Mouse (Mus musculus) ES-E14 (cell line): ENCODE data around the gene Gm42669. TPM values are rescaled to one million over a fixed set of nuclear protein-coding genes. Genes with fewer than 3 reads are reported as not detected.

ENCODE experiments used
- DNase-seq: peaks from one replicate; pipeline ENCODE4 v3.0.0-alpha.2; 2013; ENCODE audit warnings: low read depth, low spot score
- H3K27ac ChIP-seq: 2 replicates; pipeline ENCODE4 v1.5.1; 2012; ENCODE audit warnings: low read depth, mild to moderate bottlenecking, low read length, moderate library complexity, mixed read lengths; ENCODE audit not compliant: poor library complexity, insufficient read depth, severe bottlenecking
- H3K36me3 ChIP-seq: 2 replicates; pipeline ENCODE4 v1.6.1; 2012; ENCODE audit warnings: mild to moderate bottlenecking, low read length, moderate library complexity, mixed read lengths; ENCODE audit not compliant: control insufficient read depth, poor library complexity, insufficient read depth, severe bottlenecking
- H3K4me1 ChIP-seq, 2 experiments: fragments of 150-350 bp in 1 of 2; sonication (generic) in 1 of 2; 2 replicates each; pipeline ENCODE4 v1.6.1; 2012; ENCODE audit warnings: low read length in 2 of 2, mild to moderate bottlenecking in 1 of 2, mixed read lengths in 1 of 2; ENCODE audit not compliant: control insufficient read depth in 2 of 2, insufficient read depth in 2 of 2, poor library complexity in 1 of 2
- H3K4me3 ChIP-seq, 2 experiments: fragments of 150-350 bp in 1 of 2; sonication (generic) in 1 of 2; 2 replicates each; pipeline ENCODE4 v1.5.1; 2012; ENCODE audit warnings: low read length in 2 of 2, low read depth in 1 of 2, mild to moderate bottlenecking in 1 of 2, mixed read lengths in 1 of 2; ENCODE audit not compliant: insufficient read depth in 1 of 2, poor library complexity in 1 of 2, severe bottlenecking in 1 of 2
- H3K9ac ChIP-seq: 2 replicates; pipeline ENCODE4 v1.6.1; 2012; ENCODE audit warnings: low read depth, mild to moderate bottlenecking, low read length, mixed read lengths; ENCODE audit not compliant: poor library complexity, insufficient read depth, severe bottlenecking
- H3K9me3 ChIP-seq: fragments of 150-350 bp; sonication (generic); 2 replicates; pipeline ENCODE4 v1.6.1; 2012; ENCODE audit warnings: low read depth, mild to moderate bottlenecking, low read length; ENCODE audit not compliant: control insufficient read depth, insufficient read depth
- CHD2 ChIP-seq: IDR thresholded peaks from 2 replicates; pipeline ENCODE4 v1.6.1; 2014; ENCODE audit warnings: mild to moderate bottlenecking, low read depth, low read length, inconsistent platforms
- HCFC1 ChIP-seq: IDR thresholded peaks from 2 replicates; pipeline ENCODE4 v1.6.1; 2012; ENCODE audit warnings: low read length, inconsistent platforms, borderline replicate concordance; ENCODE audit not compliant: insufficient read depth
- MAFK ChIP-seq: IDR thresholded peaks from 2 replicates; pipeline ENCODE4 v1.6.1; 2014; ENCODE audit warnings: mild to moderate bottlenecking, low read depth, low read length, inconsistent platforms; ENCODE audit not compliant: insufficient read depth
- ZC3H11A ChIP-seq: IDR thresholded peaks from 2 replicates; pipeline ENCODE4 v1.6.1; 2012; ENCODE audit warnings: low read depth, mild to moderate bottlenecking, inconsistent platforms, low read length, borderline replicate concordance
- ZNF384 ChIP-seq: IDR thresholded peaks from 2 replicates; pipeline ENCODE4 v1.6.1; 2012; ENCODE audit warnings: low read depth, low read length, inconsistent platforms
- in situ Hi-C, 2 experiments: fragments of 600-800 bp; cut with MboI; formaldehyde crosslinking; loops; one replicate each; pipeline ENCODE4 v1.15.1; 2025; ENCODE audit warnings: low sequenced_read_pairs in 2 of 2, inconsistent platforms in 1 of 2; ENCODE audit not compliant: unreplicated experiment in 2 of 2
- total RNA-seq: library from RNA; depleted of rRNA; stranded (reverse); fragments of 300-350 nt; gene quantifications from 2 replicates; pipeline ENCODE4 v1.2.3, GENCODE M21; 2012; rRNA removed

Gm42669 gene
- total RNA-seq, 1 experiment = 0.94 TPM

DNA sequence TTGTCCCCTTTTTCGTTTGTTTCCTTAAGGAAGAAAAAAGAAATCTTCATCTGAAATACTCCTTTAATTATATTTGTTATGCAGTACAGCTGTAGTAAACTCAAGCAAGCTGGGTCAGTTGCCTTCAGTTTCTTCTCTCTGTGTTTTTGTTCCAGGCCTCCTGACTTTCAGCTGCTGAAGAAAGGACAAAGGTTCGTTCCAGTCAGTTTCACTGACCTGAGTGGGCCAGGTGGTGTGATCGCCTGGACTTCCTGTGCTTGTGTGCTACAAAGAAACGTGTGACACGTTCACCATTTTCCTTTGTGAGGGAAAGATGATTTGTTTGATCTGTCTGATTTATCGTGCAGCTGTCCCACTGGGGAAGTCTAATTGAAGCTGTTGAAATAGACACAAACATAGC is 110.6 kb downstream of the Gm42669 start:
- Histone ChIP-seq H3K9ac (no peak overlapping the region), H3K9me3 (no peaks in the 10 kb centered on the region), H3K36me3 (peaks cover 14% of the 10 kb centered on the region; the same call in 1 of the 2 replicates), H3K4me3 (no peak overlapping the region), H3K27ac (no peak overlapping the region), H3K4me1 (no peaks in the 10 kb centered on the region)
- TF ChIP-seq MAFK (no peak), ZNF384 (no peak), CHD2 (no peak), ZC3H11A (no peak), HCFC1 (no peak)
- DNase-seq = no peak
- in situ Hi-C loops = no loop called here

- DNase-seq = no peak
- TF ChIP-seq ZC3H11A = no peak
- TF ChIP-seq ZNF384 = no peak
- TF ChIP-seq MAFK = no peak
- no peak for TF ChIP-seq CHD2
- no peak for TF ChIP-seq HCFC1
- no peaks in the 10 kb centered on the region for H3K4me1 ChIP-seq
- no peak overlapping the region for H3K4me3 ChIP-seq
- H3K9ac ChIP-seq = no peak overlapping the region
- peaks cover 7% of the 10 kb centered on the region; the same call in 1 of the 2 replicates for H3K36me3 ChIP-seq
- H3K27ac ChIP-seq = no peak overlapping the region
- H3K9me3 ChIP-seq = no peaks in the 10 kb centered on the region
- in situ Hi-C loops = no loop called here
Measured at GRCm38 (mm10) chr5:107621327-107621726, 113.9 kb downstream of the Gm42669 start.

Other genes starting within 250 kb of the Gm42669 start
- 1.8 and 3.1 TPM in 2 replicates for gene Tgfbr3, start 218.0 kb upstream of the Gm42669 start, total RNA-seq
- gene Brdt, start 176.5 kb upstream of the Gm42669 start, total RNA-seq = 0.21 and 2.2 TPM in 2 replicates
- gene Ephx4, start 104.9 kb upstream of the Gm42669 start, total RNA-seq = 0.26 and 1.1 TPM in 2 replicates
- gene Lpcat2b, start 76.1 kb upstream of the Gm42669 start, total RNA-seq = not detected in 2 replicates
- gene Btbd8, start 69.6 kb upstream of the Gm42669 start, total RNA-seq = 4.0 and 5.4 TPM in 2 replicates
- 0.40 and 0.74 TPM in 2 replicates for gene 1700028K03Rik, start 27.1 kb downstream of the Gm42669 start, total RNA-seq
- gene Rpap2, start 89.8 kb downstream of the Gm42669 start, total RNA-seq = 15.9 and 20.2 TPM in 2 replicates
- gene Glmn, start 90.3 kb downstream of the Gm42669 start, total RNA-seq = 8.9 and 14.7 TPM in 2 replicates
- gene Gfi1, start 218.4 kb downstream of the Gm42669 start, total RNA-seq = 0.09 and 0.11 TPM in 2 replicates